In genomic region chr2:114407408-114407807, GRCm38 (mm10) we compare ENCODE assay signal across 25 mouse cellular contexts.
"Had no signal": no experiment of that assay in that cellular context is flagged by ENCODE, and none has a peak within 500 bp of the region (broad histone marks: within the 10 kb centered on the region; RNA-seq: fewer than 3 reads in every experiment).

No protein-coding gene starts in this region.

- H3K4me2 ChIP-seq: heart, embryonic 13.5 days; heart, embryonic 15.5 days; hindbrain, embryonic 13.5 days; hindbrain, embryonic 15.5 days; intestine, embryonic 15.5 days; liver, embryonic 11.5 days had no signal

- H3K9me3 ChIP-seq: heart, embryonic 10.5 days; heart, embryonic 13.5 days; heart, embryonic 15.5 days; hindbrain, embryonic 13.5 days; hindbrain, embryonic 15.5 days; intestine, embryonic 15.5 days had no signal

- H3K27me3 ChIP-seq: heart, embryonic 13.5 days; heart, embryonic 15.5 days; hindbrain, embryonic 13.5 days; hindbrain, embryonic 15.5 days; intestine, embryonic 15.5 days had no signal

- DNase-seq: forebrain, postnatal 0 days; gastrocnemius, adult 2 months; gastrocnemius, postnatal 10 days; gastrocnemius, postnatal 25 days; heart, adult 18-20 months; heart, postnatal 14 days; heart, postnatal 36 days; kidney, adult 18-20 months; kidney, adult 8-10 months; kidney, postnatal 10 days; kidney, postnatal 25 days; kidney, postnatal 4 days; left cerebral cortex, postnatal 4 days; liver had no signal

- H3K4me1 ChIP-seq: heart, embryonic 10.5 days; heart, embryonic 13.5 days; heart, embryonic 15.5 days; hindbrain, embryonic 13.5 days; hindbrain, embryonic 15.5 days; intestine, embryonic 15.5 days had no signal

- ATAC-seq: forebrain, postnatal 0 days; hindbrain, postnatal 0 days; inflammation-experienced regulatory T-cells, adult 6 months; intestine, embryonic 15.5 days; intestine, postnatal 0 days had no signal

- H3K9ac ChIP-seq: forebrain, postnatal 0 days; heart, embryonic 13.5 days; heart, embryonic 15.5 days; hindbrain, embryonic 13.5 days; hindbrain, embryonic 15.5 days; intestine, embryonic 15.5 days had no signal

- H3K4me3 ChIP-seq: gastrocnemius, adult 2 months; heart, embryonic 10.5 days; heart, embryonic 13.5 days; heart, embryonic 15.5 days; hindbrain, embryonic 13.5 days; hindbrain, embryonic 15.5 days; intestine, embryonic 15.5 days; layer of hippocampus, adult 2 months had no signal

- H3K27ac ChIP-seq: gastrocnemius, adult 2 months; heart, embryonic 10.5 days; heart, embryonic 13.5 days; heart, embryonic 15.5 days; hindbrain, embryonic 13.5 days; hindbrain, embryonic 15.5 days; hindbrain, postnatal 0 days; intestine, embryonic 15.5 days; layer of hippocampus, adult 2 months had no signal

- H3K36me3 ChIP-seq: heart, embryonic 10.5 days; heart, embryonic 13.5 days; heart, embryonic 15.5 days; hindbrain, embryonic 13.5 days; hindbrain, embryonic 15.5 days; intestine, embryonic 15.5 days had no signal
